Mouse (Mus musculus) liver, postnatal 0 days (tissue): ENCODE measurements at regions not wholly inside any gene's neighbourhood (a gene's known extent, or its start where the extent isn't known, plus 50 kb on each side); places are given as distances from the start of the nearest gene placed in this dataset.

Experiments used
- ATAC-seq: fragments of 200-750 bp; cut with Nextera tagmentation; 2 replicates; pipeline ENCODE4 v1.8.0; 2017; ENCODE audit warnings: mild to moderate bottlenecking, moderate library complexity
- DNase-seq: peaks from one replicate; pipeline ENCODE4 v3.0.0-alpha.2; 2016
- H3K27ac ChIP-seq: fragments of 300-500 bp; sonication (generic); 2 replicates; pipeline ENCODE4 v1.5.1; 2014; ENCODE audit warnings: antibody characterized with exemption, moderate library complexity, mild to moderate bottlenecking, low read depth
- H3K27me3 ChIP-seq: fragments of 300-500 bp; sonication (generic); 2 replicates; pipeline ENCODE4 v1.6.1; 2014; ENCODE audit warnings: low read length, control low read depth, mixed read lengths; ENCODE audit not compliant: insufficient read depth
- H3K36me3 ChIP-seq: fragments of 300-500 bp; sonication (generic); replicated peaks from 2 replicates; pipeline ENCODE4 v1.6.1; 2014; ENCODE audit warnings: mild to moderate bottlenecking, control low read depth, low read length, moderate library complexity, mixed read lengths; ENCODE audit not compliant: insufficient read depth
- H3K4me1 ChIP-seq: fragments of 300-500 bp; sonication (generic); 2 replicates; pipeline ENCODE4 v1.6.1; 2014; ENCODE audit warnings: antibody characterized with exemption, mild to moderate bottlenecking, control low read depth; ENCODE audit not compliant: insufficient read depth
- H3K4me2 ChIP-seq: fragments of 300-500 bp; sonication (generic); 2 replicates; pipeline ENCODE4 v1.6.1; 2014; ENCODE audit warnings: low read depth, mild to moderate bottlenecking, low read length, moderate library complexity, mixed read lengths
- H3K4me3 ChIP-seq: fragments of 300-500 bp; sonication (generic); 2 replicates; pipeline ENCODE4 v1.5.1; 2014; ENCODE audit warnings: low read depth, low read length
- H3K9ac ChIP-seq: fragments of 300-500 bp; sonication (generic); replicated peaks from 2 replicates; pipeline ENCODE4 v1.6.1; 2014; ENCODE audit warnings: mild to moderate bottlenecking, moderate library complexity
- H3K9me3 ChIP-seq: fragments of 300-500 bp; sonication (generic); 2 replicates; pipeline ENCODE4 v1.6.1; 2016; ENCODE audit warnings: mild to moderate bottlenecking, control low read depth, low read length, mixed read lengths
- CTCF ChIP-seq: sonication (generic); IDR thresholded peaks from 2 replicates; pipeline ENCODE4 v1.5.1; 2016; ENCODE audit warnings: antibody characterized with exemption, low read depth
- EP300 ChIP-seq: IDR thresholded peaks from 2 replicates; pipeline ENCODE4 v1.6.1; 2016; ENCODE audit warnings: antibody characterized with exemption, low read depth, mild to moderate bottlenecking
- WGBS: fragments of 180-500 bp; shearing (Covaris S2); extraction: QIAGEN DNeasy Blood & Tissue Kit; methylation state at CpG from one replicate; pipeline ENCODE4 v1.1.7; 2014; ENCODE audit not compliant: insufficient replicate concordance; 5-methylcytosine and 5-hydroxymethylcytosine counted together

- DNase-seq (no peak), ATAC-seq (peak; percentile 43)
- Histone ChIP-seq H3K27ac (no peak overlapping the region), H3K4me2 (no peak overlapping the region), H3K9ac (no peak overlapping the region), H3K4me1 (no peaks in the 10 kb centered on the region), H3K9me3 (no peaks in the 10 kb centered on the region), H3K27me3 (no peaks in the 10 kb centered on the region), H3K36me3 (no peaks in the 10 kb centered on the region), H3K4me3 (no peak overlapping the region)
- TF ChIP-seq CTCF (no peak), EP300 (no peak)
- 70% methylated on average over 3 of the region's 3 CpGs for WGBS
These were observed 404.2 kb upstream of the Cntn3 start for GRCm38 (mm10) chr6:102977122-102977521.

GRCm38 (mm10) chr6:103023326-103023725 is 450.4 kb upstream of the Cntn3 start:
- no peaks in the 10 kb centered on the region for H3K36me3 ChIP-seq
- no peaks in the 10 kb centered on the region for H3K9me3 ChIP-seq
- 66% methylated on average over 2 of the region's 2 CpGs for WGBS
- no peaks in the 10 kb centered on the region for H3K27me3 ChIP-seq
- no peak overlapping the region for H3K27ac ChIP-seq
- TF ChIP-seq EP300 = no peak
- TF ChIP-seq CTCF = no peak
- H3K4me3 ChIP-seq = no peak overlapping the region
- no peaks in the 10 kb centered on the region for H3K4me1 ChIP-seq
- H3K4me2 ChIP-seq = no peak overlapping the region
- no peak overlapping the region for H3K9ac ChIP-seq
- DNase-seq (no peak), ATAC-seq (no peak)

- no peaks in the 10 kb centered on the region for H3K27me3 ChIP-seq
- no peak overlapping the region for H3K27ac ChIP-seq
- 65% methylated on average over 2 of the region's 2 CpGs for WGBS
- no peak overlapping the region for H3K9ac ChIP-seq
- no peak overlapping the region for H3K4me3 ChIP-seq
- H3K36me3 ChIP-seq = no peaks in the 10 kb centered on the region
- DNase-seq (no peak), ATAC-seq (no peak)
- no peaks in the 10 kb centered on the region for H3K9me3 ChIP-seq
- TF ChIP-seq CTCF (no peak), EP300 (no peak)
- H3K4me2 ChIP-seq = no peak overlapping the region
- no peaks in the 10 kb centered on the region for H3K4me1 ChIP-seq
These were observed 451.1 kb upstream of the Cntn3 start for GRCm38 (mm10) chr6:103024006-103024405.

- Histone ChIP-seq H3K9ac (no peak overlapping the region), H3K4me3 (no peak overlapping the region), H3K9me3 (no peaks in the 10 kb centered on the region), H3K4me1 (no peaks in the 10 kb centered on the region), H3K27me3 (no peaks in the 10 kb centered on the region), H3K4me2 (no peak overlapping the region), H3K27ac (no peak overlapping the region), H3K36me3 (no peaks in the 10 kb centered on the region)
- ATAC-seq = no peak
- no peak for DNase-seq
- TF ChIP-seq EP300 = no peak
- no peak for TF ChIP-seq CTCF
- 63% methylated on average over 1 of the region's 1 CpGs for WGBS
These were observed 455.2 kb upstream of the Cntn3 start for GRCm38 (mm10) chr6:103028150-103028549.

- H3K9ac ChIP-seq = no peak overlapping the region
- ATAC-seq (no peak), DNase-seq (no peak)
- no peak overlapping the region for H3K27ac ChIP-seq
- no peak overlapping the region for H3K4me3 ChIP-seq
- 40% methylated on average over 3 of the region's 4 CpGs for WGBS
- no peaks in the 10 kb centered on the region for H3K27me3 ChIP-seq
- H3K4me2 ChIP-seq = no peak overlapping the region
- no peaks in the 10 kb centered on the region for H3K9me3 ChIP-seq
- no peaks in the 10 kb centered on the region for H3K36me3 ChIP-seq
- H3K4me1 ChIP-seq = no peaks in the 10 kb centered on the region
- no peak for TF ChIP-seq CTCF
These were observed 460.5 kb upstream of the Cntn3 start for GRCm38 (mm10) chr6:103033418-103033817.

GRCm38 (mm10) chr6:103033919-103034318 is 461.0 kb upstream of the Cntn3 start:
- ATAC-seq (no peak), DNase-seq (no peak)
- 15% methylated on average over 7 of the region's 7 CpGs for WGBS
- TF ChIP-seq EP300 (no peak), CTCF (no peak)
- Histone ChIP-seq H3K4me3 (no peak overlapping the region), H3K36me3 (no peaks in the 10 kb centered on the region), H3K4me2 (no peak overlapping the region), H3K9me3 (no peaks in the 10 kb centered on the region), H3K9ac (no peak overlapping the region), H3K4me1 (no peaks in the 10 kb centered on the region), H3K27me3 (no peaks in the 10 kb centered on the region), H3K27ac (no peak overlapping the region)

GRCm38 (mm10) chr6:103060591-103060990 is 449.8 kb upstream of the Chl1 start:
- ATAC-seq (no peak), DNase-seq (no peak)
- WGBS = 68% methylated on average over 5 of the region's 5 CpGs
- H3K4me3 ChIP-seq = no peak overlapping the region
- no peaks in the 10 kb centered on the region for H3K4me1 ChIP-seq
- no peaks in the 10 kb centered on the region for H3K36me3 ChIP-seq
- no peaks in the 10 kb centered on the region for H3K9me3 ChIP-seq
- no peak for TF ChIP-seq CTCF
- TF ChIP-seq EP300 = no peak
- no peak overlapping the region for H3K9ac ChIP-seq
- H3K27ac ChIP-seq = no peak overlapping the region
- H3K27me3 ChIP-seq = no peaks in the 10 kb centered on the region
- no peak overlapping the region for H3K4me2 ChIP-seq
